Mouse (Mus musculus): ENCODE data around the gene Treml1.

- TF ChIP-seq CTCF (IDR thresholded peaks at IDR 0.05; ENCODE audit: low read depth) (no peak), EP300 (optimal IDR thresholded peaks at IDR 0.05) (no peak)
These were observed 11.9 kb downstream of the Treml1 start for GRCm38 (mm10) chr17:48371621-48372020.

Data from stomach, postnatal 0 days (tissue).